Mouse (Mus musculus) stomach, embryonic 14.5 days (tissue): ENCODE results near the gene Timp2. TPM values are rescaled to one million over a fixed set of nuclear protein-coding genes. Genes with fewer than 3 reads are reported as not detected.

Source experiments
- ATAC-seq: fragments of 200-750 bp; cut with Nextera tagmentation; 2 replicates; pipeline ENCODE4 v1.8.0; 2017; ENCODE audit warnings: low read depth, moderate TSS enrichment; ENCODE audit not compliant: insufficient number of reproducible peaks, insufficient read depth, low FRiP score
- H3K27ac ChIP-seq: fragments of 300-500 bp; sonication (generic); 2 replicates; pipeline ENCODE4 v1.5.1; 2014; ENCODE audit warnings: mild to moderate bottlenecking, low read length, moderate library complexity, mixed read lengths
- H3K27me3 ChIP-seq: fragments of 300-500 bp; sonication (generic); 2 replicates; pipeline ENCODE4 v1.6.1; 2014; ENCODE audit warnings: low read length, control low read depth, mixed read lengths; ENCODE audit not compliant: control insufficient read depth, insufficient read depth
- H3K36me3 ChIP-seq: fragments of 300-500 bp; sonication (generic); 2 replicates; pipeline ENCODE4 v1.6.1; 2014; ENCODE audit warnings: mild to moderate bottlenecking, control low read depth, low read length, moderate library complexity, mixed read lengths; ENCODE audit not compliant: control insufficient read depth, insufficient read depth
- H3K4me1 ChIP-seq: fragments of 300-500 bp; sonication (generic); 2 replicates; pipeline ENCODE4 v1.6.1; 2014; ENCODE audit warnings: low read length, control low read depth, mixed read lengths; ENCODE audit not compliant: control insufficient read depth, insufficient read depth
- H3K4me2 ChIP-seq: fragments of 300-500 bp; sonication (generic); replicated peaks from 2 replicates; pipeline ENCODE4 v1.6.1; 2014; ENCODE audit warnings: low read depth, low read length, control low read depth
- H3K4me3 ChIP-seq: fragments of 300-500 bp; sonication (generic); 2 replicates; pipeline ENCODE4 v1.5.1; 2014; ENCODE audit warnings: low read depth, low read length, control low read depth
- H3K9ac ChIP-seq: fragments of 300-500 bp; sonication (generic); replicated peaks from 2 replicates; pipeline ENCODE4 v1.6.1; 2014; ENCODE audit warnings: low read depth, mild to moderate bottlenecking, control low read depth, low read length, moderate library complexity, mixed read lengths
- H3K9me3 ChIP-seq: fragments of 300-500 bp; sonication (generic); 2 replicates; pipeline ENCODE4 v1.6.1; 2016; ENCODE audit warnings: low read depth, low read length, control low read depth; ENCODE audit not compliant: control insufficient read depth
- WGBS: fragments of 180-500 bp; shearing (Covaris S2); extraction: QIAGEN DNeasy Blood & Tissue Kit; methylation state at CpG from one replicate; pipeline ENCODE4 v1.1.7; 2014; 5-methylcytosine and 5-hydroxymethylcytosine counted together
- polyA plus RNA-seq: library from polyadenylated mRNA; unstranded; fragments of >200 nt; fragmentation: Nextera tagmentation; extraction: Ambion mirVana; gene quantifications from 2 replicates; pipeline ENCODE4 v1.2.1, GENCODE M21; 2014

The Timp2 gene
- polyA plus RNA-seq, 1 experiment from 2014 or later: 101 TPM

GRCm38 (mm10) chr11:118328511-118328910 is 27.0 kb downstream of the Timp2 start:
- Histone ChIP-seq H3K27me3 (no peaks in the 10 kb centered on the region), H3K4me1 (peaks cover 6% of the 10 kb centered on the region), H3K36me3 (peaks cover 5% of the 10 kb centered on the region; the same call in 1 of the 2 replicates), H3K4me3 (no peak overlapping the region), H3K27ac (no peak overlapping the region), H3K4me2 (no peak overlapping the region), H3K9me3 (no peaks in the 10 kb centered on the region), H3K9ac (no peak overlapping the region)
- WGBS: 94% methylated on average over 6 of the region's 6 CpGs
- ATAC-seq: 0 out of 2 replicates have a peak, but pooled peaks have one; percentile 11

DNA sequence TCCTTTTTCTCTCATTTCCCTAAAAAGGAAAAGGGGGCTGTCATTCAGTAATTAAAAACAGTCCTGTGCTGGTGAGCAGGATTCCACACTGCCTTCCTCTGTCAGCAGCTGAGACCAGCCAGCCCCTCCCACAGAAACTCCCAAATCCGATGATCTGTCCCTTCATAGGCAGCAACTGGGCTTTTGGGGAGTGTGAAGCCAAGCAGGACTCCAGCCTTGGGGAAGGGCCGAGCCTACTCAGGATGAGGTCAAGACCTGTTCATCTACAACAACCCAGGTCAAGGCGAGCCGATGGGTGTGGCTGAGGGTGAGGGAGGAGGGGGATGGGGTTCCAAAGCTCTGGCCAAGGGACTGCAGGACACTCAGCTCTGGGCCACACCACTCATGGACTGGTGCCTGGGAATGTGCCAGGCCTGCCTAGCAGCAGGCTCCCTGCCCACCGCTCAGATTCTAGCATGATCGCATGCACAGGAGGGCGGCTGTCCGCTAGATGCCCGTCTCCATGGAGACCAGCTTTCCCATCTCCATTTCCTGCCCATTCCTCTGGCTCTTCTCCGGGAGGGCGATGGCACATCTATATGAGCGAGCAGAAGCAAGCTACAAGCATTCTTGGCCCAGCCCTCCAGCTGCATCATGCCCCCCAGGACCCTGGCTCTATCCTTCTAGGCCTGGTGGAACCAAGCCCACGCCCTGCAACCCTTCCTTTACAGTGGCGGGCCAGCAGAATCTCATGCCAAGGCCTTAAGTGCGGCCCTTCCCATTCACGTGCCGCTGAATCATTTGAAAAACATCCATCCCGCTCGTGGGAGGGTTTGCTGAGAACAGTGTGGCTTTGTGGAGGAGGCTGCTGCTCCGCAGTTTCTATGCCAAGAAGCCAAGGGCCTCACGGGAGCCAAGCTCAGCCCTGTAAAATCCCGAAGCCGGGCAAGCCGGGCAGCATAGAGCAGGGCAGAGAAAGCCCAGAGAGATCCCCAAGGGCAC is 28.3 kb downstream of the Timp2 start:
- Histone ChIP-seq H3K36me3 (no peaks in the 10 kb centered on the region; the same call in 1 of the 2 replicates), H3K4me3 (no peak overlapping the region), H3K9ac (no peak overlapping the region), H3K9me3 (no peaks in the 10 kb centered on the region), H3K27me3 (no peaks in the 10 kb centered on the region), H3K4me1 (peaks cover 6% of the 10 kb centered on the region), H3K27ac (0 out of 2 replicates have a peak overlapping the region, but pooled peaks have one; percentile 27), H3K4me2 (no peak overlapping the region)
- ATAC-seq: peak; percentile 29; the same call in 1 of the 2 replicates
- 67% methylated on average over 24 of the region's 24 CpGs for WGBS

GRCm38 (mm10) chr11:118326491-118326890 is 29.0 kb downstream of the Timp2 start:
- H3K9me3 ChIP-seq: no peaks in the 10 kb centered on the region
- H3K4me1 ChIP-seq: peaks cover 6% of the 10 kb centered on the region
- no peaks in the 10 kb centered on the region for H3K27me3 ChIP-seq
- no peak overlapping the region for H3K4me3 ChIP-seq
- H3K9ac ChIP-seq: no peak overlapping the region
- no peak for ATAC-seq
- H3K4me2 ChIP-seq: no peak overlapping the region
- no peaks in the 10 kb centered on the region; the same call in 1 of the 2 replicates for H3K36me3 ChIP-seq
- peak overlapping the region; percentile 23; the same call in 1 of the 2 replicates for H3K27ac ChIP-seq
- 79% methylated on average over 4 of the region's 4 CpGs for WGBS

DNA sequence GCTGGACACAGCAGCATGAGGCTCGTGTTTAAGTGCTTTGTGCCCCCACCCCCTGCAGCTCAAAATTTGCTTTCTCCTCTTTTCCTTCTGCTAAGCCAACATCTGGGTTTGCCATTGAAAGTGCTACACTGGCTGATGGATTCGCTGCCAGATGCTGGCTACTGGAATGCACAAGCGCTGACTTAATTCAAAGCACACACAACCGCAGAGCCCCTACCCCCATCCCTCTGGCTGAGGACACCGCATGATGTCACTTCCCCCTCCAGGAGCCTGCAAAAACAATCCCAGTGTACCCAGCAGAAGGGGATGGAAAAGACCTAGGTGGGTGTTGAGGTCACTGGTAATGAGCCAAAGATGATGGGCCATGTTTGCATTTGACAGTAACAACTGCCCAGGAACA is 31.0 kb downstream of the Timp2 start:
- Histone ChIP-seq H3K4me2 (no peak overlapping the region), H3K4me1 (peaks cover 6% of the 10 kb centered on the region)

GRCm38 (mm10) chr11:118323974-118324373 is 31.6 kb downstream of the Timp2 start:
- Histone ChIP-seq H3K9me3 (no peaks in the 10 kb centered on the region), H3K36me3 (peaks cover 7% of the 10 kb centered on the region; the same call in 1 of the 2 replicates), H3K27ac (no peak overlapping the region), H3K4me3 (no peak overlapping the region), H3K4me1 (peaks cover 6% of the 10 kb centered on the region), H3K4me2 (no peak overlapping the region), H3K27me3 (no peaks in the 10 kb centered on the region), H3K9ac (no peak overlapping the region)
- 89% methylated on average over 5 of the region's 5 CpGs for WGBS
- ATAC-seq: no peak

More for the DNA sequence above, 31.0 kb downstream of the Timp2 start:
- 62% methylated on average over 5 of the region's 5 CpGs for WGBS
- no peak overlapping the region for H3K4me3 ChIP-seq
- no peak overlapping the region for H3K9ac ChIP-seq
- ATAC-seq: no peak
- no peak overlapping the region for H3K27ac ChIP-seq
- peaks cover 4% of the 10 kb centered on the region; the same call in 1 of the 2 replicates for H3K36me3 ChIP-seq
- no peaks in the 10 kb centered on the region for H3K27me3 ChIP-seq
- no peaks in the 10 kb centered on the region for H3K9me3 ChIP-seq

- Histone ChIP-seq H3K4me2 (no peak overlapping the region), H3K9me3 (no peaks in the 10 kb centered on the region), H3K9ac (no peak overlapping the region), H3K4me3 (no peak overlapping the region), H3K27me3 (no peaks in the 10 kb centered on the region), H3K27ac (no peak overlapping the region), H3K4me1 (peaks cover 3% of the 10 kb centered on the region; the same call in 1 of the 2 replicates), H3K36me3 (peaks cover 13% of the 10 kb centered on the region; the same call in 1 of the 2 replicates)
- whole genome bisulfite sequencing: 62% methylated on average over 3 of the region's 3 CpGs
- no peak for ATAC-seq
These were observed 32.9 kb downstream of the Timp2 start for GRCm38 (mm10) chr11:118322647-118323046.

DNA sequence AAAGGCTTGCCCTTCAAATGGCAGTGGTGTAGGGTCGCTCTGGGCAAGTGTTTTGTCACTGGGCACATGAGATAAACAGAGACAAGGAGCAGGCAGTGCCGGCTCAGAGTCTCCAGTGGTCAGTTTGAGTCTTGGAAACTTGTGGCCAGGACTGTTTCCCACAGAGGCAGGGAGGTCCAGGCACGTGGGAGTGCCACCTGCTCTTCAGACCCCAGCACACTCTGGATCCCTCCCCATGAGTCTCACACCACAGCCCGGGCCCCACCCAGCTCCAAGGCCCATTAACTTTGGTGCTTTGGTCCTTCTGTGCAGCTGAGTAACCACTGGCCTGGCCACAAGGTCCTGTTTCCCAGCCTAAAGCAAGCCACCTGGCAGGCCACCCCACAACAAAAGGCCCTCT is 33.6 kb downstream of the Timp2 start:
- 55% methylated on average over 4 of the region's 4 CpGs for WGBS
- peaks cover 3% of the 10 kb centered on the region; the same call in 1 of the 2 replicates for H3K4me1 ChIP-seq
- no peak overlapping the region; the same call in 1 of the 2 replicates for H3K9ac ChIP-seq
- no peak overlapping the region for H3K4me3 ChIP-seq
- H3K9me3 ChIP-seq: no peaks in the 10 kb centered on the region
- no peak overlapping the region for H3K27ac ChIP-seq
- H3K4me2 ChIP-seq: no peak overlapping the region
- peaks cover 13% of the 10 kb centered on the region; the same call in 1 of the 2 replicates for H3K36me3 ChIP-seq
- no peak for ATAC-seq
- no peaks in the 10 kb centered on the region for H3K27me3 ChIP-seq

GRCm38 (mm10) chr11:118321500-118321899 is 34.0 kb downstream of the Timp2 start:
- Histone ChIP-seq H3K9me3 (no peaks in the 10 kb centered on the region), H3K27ac (no peak overlapping the region), H3K9ac (no peak overlapping the region), H3K4me1 (peaks cover under 1% of the 10 kb centered on the region; the same call in 1 of the 2 replicates), H3K4me3 (no peak overlapping the region), H3K27me3 (no peaks in the 10 kb centered on the region), H3K4me2 (no peak overlapping the region), H3K36me3 (peaks cover 13% of the 10 kb centered on the region; the same call in 1 of the 2 replicates)
- WGBS: 86% methylated on average over 7 of the region's 7 CpGs
- ATAC-seq: no peak
